Mouse (Mus musculus) olfactory bulb, adult 2 months (tissue): ENCODE results near the gene Serpina1b. TPM values are rescaled to one million over a fixed set of nuclear protein-coding genes. Genes with fewer than 3 reads are reported as not detected.
"Not testable (repeated sequence)": the region's sequence is repeated elsewhere in the genome, so short reads cannot be mapped to it uniquely, and the experiment has no call there.

Experiments used
- H3K27ac ChIP-seq: fragments of 200-500 bp; 2 replicates; pipeline ENCODE4 v1.5.1; 2012; ENCODE audit warnings: low read depth, low read length; ENCODE audit not compliant: insufficient read depth
- H3K4me1 ChIP-seq: fragments of 200-500 bp; 2 replicates; pipeline ENCODE4 v1.6.1; 2012; ENCODE audit warnings: low read length; ENCODE audit not compliant: control insufficient read depth, insufficient read depth
- H3K4me3 ChIP-seq: fragments of 200-500 bp; 2 replicates; pipeline ENCODE4 v1.5.1; 2012; ENCODE audit warnings: mild to moderate bottlenecking, low read depth, low read length, moderate library complexity; ENCODE audit not compliant: insufficient read depth
- CTCF ChIP-seq: fragments of 200-500 bp; IDR thresholded peaks from 2 replicates; pipeline ENCODE4 v1.5.1; 2012; ENCODE audit warnings: low read depth, mild to moderate bottlenecking, low read length, moderate library complexity; ENCODE audit not compliant: insufficient read depth
- POLR2A ChIP-seq: fragments of 200-500 bp; IDR thresholded peaks from 2 replicates; pipeline ENCODE4 v1.6.1; 2012; ENCODE audit warnings: mild to moderate bottlenecking, low read depth, low read length, moderate library complexity; ENCODE audit not compliant: insufficient read depth
- WGBS: fragments of 180-500 bp; shearing (Covaris S2); methylation state at CpG from one replicate; pipeline ENCODE4 v1.1.7; 2018; 5-methylcytosine and 5-hydroxymethylcytosine counted together
- polyA plus RNA-seq: library from polyadenylated mRNA; stranded (reverse); fragments of >200 nt; gene quantifications from 2 replicates; pipeline ENCODE4 v1.2.4, GENCODE M21; 2012; ENCODE audit warnings: low replicate concordance; ENCODE audit not compliant: missing spikeins, insufficient read depth, insufficient read length

Serpina1b gene
- not detected in 2 replicates for polyA plus RNA-seq

DNA sequence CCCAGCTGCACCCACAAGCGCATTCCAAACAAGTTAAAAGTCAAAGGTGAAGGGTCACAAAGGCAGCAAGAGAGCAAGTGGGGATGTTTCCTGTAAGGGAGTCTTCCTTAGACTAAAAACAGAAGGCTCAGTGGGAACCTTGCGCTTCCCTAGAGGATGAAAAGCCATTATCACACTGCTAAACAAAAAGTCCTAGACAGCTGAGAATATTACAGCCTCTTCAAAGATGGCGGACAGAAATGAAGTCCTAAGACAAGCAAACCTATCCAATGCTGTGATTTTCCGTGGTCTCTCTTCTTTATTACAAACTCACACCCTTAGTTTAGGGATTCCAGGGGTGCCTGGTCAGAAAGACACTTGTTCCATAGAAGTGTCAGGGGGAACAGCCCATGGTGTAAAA is at the start of gene Serpina1b:
TSS of gene Serpina1b (minus strand) at position 101 of the 400 bp plus-strand sequence.
- not testable (repeated sequence) for H3K27ac ChIP-seq, H3K4me1 ChIP-seq, H3K4me3 ChIP-seq
- WGBS = 81% methylated on average over 4 of the region's 4 CpGs

- H3K4me3 ChIP-seq, H3K4me1 ChIP-seq, H3K27ac ChIP-seq: not testable (repeated sequence)
- WGBS = 84% methylated on average over 1 of the region's 1 CpGs
Observed at GRCm38 (mm10) chr12:103866873-103867272, 36.7 kb upstream of the Serpina1b start.

DNA sequence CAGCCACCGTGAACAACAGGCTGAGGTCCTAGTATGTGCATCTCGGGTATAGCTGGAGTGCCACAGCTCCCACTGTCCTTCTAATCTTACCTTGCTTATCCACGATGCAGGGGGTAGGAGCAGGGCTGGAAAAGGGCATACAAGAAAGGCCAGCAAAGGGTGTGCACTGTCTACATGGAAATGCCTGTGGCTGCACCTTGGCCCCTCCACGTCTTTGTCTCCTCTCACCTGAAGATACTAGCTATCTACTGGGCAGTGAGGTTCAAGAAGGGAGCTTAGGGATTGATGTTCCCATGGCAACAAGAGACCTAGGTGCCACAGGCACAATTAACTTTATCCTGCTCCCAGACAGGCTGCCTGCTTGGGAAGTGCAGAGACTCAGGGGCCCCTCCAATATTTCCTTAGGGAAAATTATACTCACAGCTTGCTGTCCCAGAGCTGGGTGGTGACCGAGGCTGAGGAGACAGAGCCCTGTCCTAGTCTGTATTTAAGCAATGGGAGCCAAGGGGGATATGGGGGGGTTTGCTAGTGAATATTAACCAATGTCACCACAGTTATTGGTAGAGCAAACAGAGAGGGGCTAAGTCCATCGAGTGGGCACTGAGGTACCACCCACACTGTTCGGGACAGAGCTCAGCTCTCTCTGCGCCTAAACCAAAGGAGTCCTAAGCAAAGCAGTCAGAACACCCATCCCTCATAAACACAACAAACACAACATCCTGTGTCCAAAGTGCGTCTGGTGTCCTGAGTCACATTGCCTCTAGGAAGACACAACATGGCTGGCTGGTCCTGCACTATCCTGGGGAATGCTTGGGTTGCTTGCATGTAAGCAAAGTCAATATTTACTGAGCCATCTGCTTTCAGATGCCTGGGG is 33.2 kb upstream of the Serpina1b start, which contains the start of gene Serpina1a:
TSS of gene Serpina1a (minus strand) at position 462 of the 874 bp plus-strand sequence.
- 89% methylated on average over 9 of the region's 9 CpGs for WGBS
- not testable (repeated sequence) for H3K4me3 ChIP-seq, H3K4me1 ChIP-seq, H3K27ac ChIP-seq

DNA sequence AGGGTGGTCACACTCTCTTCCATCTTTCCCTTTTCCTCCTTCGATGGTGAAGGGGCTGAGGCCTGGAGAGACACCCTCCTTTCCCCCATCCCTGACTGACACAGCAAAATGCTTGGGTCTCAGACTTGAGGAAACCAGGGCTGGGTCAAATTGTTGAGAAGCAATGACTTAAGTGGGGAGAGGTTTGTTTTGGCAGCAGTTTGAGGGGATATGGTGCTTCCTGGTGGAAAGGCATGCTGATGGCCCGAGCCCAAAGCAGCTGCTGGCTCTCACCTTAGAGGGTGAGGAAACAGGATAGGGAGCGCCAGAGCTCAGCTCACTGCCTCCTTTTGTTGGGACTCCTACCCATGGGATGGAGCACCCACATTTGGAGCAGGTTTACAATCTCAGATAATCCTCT is 30.8 kb upstream of the Serpina1b start:
- Histone ChIP-seq H3K27ac (no peak overlapping the region), H3K4me3 (no peak overlapping the region), H3K4me1 (no peaks in the 10 kb centered on the region)
- 57% methylated on average over 3 of the region's 3 CpGs for WGBS
- no peak for TF ChIP-seq CTCF
- no peak for TF ChIP-seq POLR2A

- WGBS = 83% methylated on average over 3 of the region's 4 CpGs
Observed at GRCm38 (mm10) chr12:103860571-103860970, 30.4 kb upstream of the Serpina1b start.

DNA sequence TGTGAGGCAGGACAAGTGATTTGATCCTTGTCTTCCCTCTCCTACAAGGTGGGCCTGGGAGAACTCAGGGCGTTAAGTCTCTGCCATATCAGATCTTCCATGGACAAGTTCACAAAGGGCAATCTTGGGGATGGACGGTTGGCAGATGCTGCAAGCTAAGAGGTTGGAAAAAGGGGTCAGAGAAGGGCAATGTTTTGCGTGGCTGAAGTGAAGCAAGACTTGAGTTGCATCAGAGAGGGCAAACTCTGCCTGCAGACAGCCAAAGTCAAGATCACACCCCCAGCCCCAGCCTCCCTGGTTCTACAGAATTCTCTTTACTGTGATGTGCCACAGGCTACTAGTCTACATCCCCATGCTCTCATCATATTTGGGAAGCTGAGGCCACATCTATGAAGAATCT is 29.4 kb upstream of the Serpina1b start:
- WGBS = 70% methylated on average over 3 of the region's 3 CpGs
- H3K27ac ChIP-seq = not testable (repeated sequence)

More at GRCm38 (mm10) chr12:103860571-103860970, 30.4 kb upstream of the Serpina1b start:
- H3K27ac ChIP-seq, H3K4me3 ChIP-seq, H3K4me1 ChIP-seq: not testable (repeated sequence)

DNA sequence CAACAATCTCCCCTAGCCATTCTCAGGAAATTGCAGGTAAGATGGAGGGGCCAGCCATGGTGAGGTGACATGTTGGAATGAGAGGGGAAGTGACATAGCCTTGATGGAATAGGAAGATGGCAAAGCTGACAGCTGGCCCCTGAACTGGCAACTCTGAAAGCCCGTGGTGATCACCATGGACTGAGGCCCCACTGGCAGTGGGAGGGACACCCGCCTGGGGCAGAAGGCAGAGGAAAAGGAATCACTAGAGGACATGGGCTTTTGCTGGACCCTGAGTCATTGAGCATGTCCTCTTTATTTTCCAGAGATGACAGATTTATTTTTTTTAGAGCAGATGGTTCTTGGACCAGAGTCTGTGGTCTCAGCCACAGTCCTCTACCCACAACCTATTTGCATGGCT is 22.9 kb upstream of the Serpina1b start:
- not testable (repeated sequence) for H3K4me1 ChIP-seq, H3K27ac ChIP-seq, H3K4me3 ChIP-seq
- WGBS = 89% methylated on average over 2 of the region's 2 CpGs

More for the DNA sequence above, 29.4 kb upstream of the Serpina1b start:
- H3K4me1 ChIP-seq, H3K4me3 ChIP-seq: not testable (repeated sequence)

- 87% methylated on average over 6 of the region's 6 CpGs for WGBS
- not testable (repeated sequence) for H3K4me1 ChIP-seq, H3K27ac ChIP-seq, H3K4me3 ChIP-seq
Observed at GRCm38 (mm10) chr12:103827661-103828372, 2.4 kb downstream of the Serpina1b start.

DNA sequence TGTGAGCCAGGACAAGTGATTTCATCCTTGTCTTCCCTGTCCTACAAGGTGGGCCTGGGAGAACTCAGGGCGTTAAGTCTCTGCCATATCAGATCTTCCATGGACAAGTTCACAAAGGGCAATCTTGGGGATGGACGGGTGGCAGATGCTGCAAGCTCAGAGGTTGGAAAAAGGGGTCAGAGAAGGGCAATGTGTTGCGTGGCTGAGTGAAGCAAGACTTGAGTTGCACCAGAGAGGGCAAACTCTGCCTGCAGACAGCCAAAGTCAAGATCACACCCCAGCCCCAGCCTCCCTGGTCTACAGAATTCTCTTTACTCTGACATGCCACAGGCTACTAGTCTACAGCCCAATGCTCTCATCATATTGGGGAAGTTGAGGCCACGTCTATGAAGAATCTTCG is 6.3 kb downstream of the Serpina1b start:
- H3K27ac ChIP-seq, H3K4me1 ChIP-seq, H3K4me3 ChIP-seq: not testable (repeated sequence)
- WGBS = 82% methylated on average over 5 of the region's 5 CpGs

GRCm38 (mm10) chr12:103773246-103773851 is 56.8 kb downstream of the Serpina1b start, which contains the start of gene Serpina1d:
Gene Serpina1d (minus strand): TSS chr12:103773592.
- 86% methylated on average over 6 of the region's 6 CpGs for WGBS
- not testable (repeated sequence) for H3K4me1 ChIP-seq, H3K27ac ChIP-seq, H3K4me3 ChIP-seq

DNA sequence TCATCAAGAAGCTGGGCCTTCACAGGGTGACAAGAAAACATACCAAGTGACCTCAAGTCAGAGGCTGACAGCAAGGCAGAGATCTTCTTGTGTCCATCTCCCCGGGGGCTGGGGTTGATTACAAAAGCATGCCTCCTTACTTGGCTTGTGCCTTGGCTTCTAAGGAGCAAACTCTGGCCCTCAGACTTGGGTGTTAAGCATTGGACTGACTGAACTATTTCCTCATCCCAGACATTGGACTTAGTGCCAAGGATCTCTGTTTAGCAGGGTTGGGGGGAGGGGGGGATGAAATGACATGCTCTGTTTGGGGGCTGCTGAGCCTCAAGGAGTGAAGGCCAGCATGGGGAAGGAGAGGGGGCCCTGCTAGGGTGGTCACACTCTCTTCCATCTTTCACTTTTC is 59.6 kb downstream of the Serpina1b start:
- WGBS = 65% methylated on average over 1 of the region's 1 CpGs
- H3K4me1 ChIP-seq, H3K27ac ChIP-seq, H3K4me3 ChIP-seq: not testable (repeated sequence)

DNA sequence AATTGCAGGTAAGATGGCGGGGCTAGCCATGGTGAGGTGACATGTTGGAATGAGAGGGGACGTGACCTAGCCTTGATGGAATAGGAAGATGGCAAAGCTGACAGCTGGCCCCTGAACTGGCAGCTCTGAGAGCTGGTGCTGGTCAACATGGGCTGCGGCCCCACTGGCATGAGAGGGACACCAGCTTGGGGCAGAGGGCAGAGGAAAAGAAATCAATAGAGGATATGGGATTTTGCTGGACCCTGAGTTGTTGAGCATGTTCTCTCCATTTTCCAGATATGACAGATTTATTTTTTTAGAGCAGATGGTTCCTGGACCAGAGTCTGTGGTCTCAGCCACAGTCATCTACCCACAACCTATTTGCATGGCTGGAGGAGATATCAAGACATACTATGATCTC is 67.1 kb downstream of the Serpina1b start:
- not testable (repeated sequence) for H3K4me1 ChIP-seq, H3K4me3 ChIP-seq, H3K27ac ChIP-seq
- WGBS = 77% methylated on average over 3 of the region's 3 CpGs

DNA sequence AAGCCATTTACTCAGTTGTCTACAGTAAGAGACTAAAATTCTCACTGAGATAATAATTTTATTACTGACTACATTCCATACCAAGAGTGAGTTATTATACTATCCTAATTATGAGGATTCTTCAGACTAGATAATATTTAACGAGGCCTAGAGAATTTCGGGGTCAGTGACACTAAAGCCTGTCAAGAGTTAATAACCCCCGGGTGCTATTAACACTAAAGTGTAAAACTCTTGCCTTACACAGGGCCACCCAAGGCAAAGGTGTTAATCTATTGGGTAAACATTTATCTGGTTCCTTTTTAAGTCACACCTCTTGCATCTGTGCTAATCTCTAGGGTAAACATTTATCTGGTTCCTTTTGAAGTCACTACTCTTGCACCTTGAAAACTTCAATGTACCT is 69.9 kb downstream of the Serpina1b start:
- H3K27ac ChIP-seq, H3K4me3 ChIP-seq, H3K4me1 ChIP-seq: not testable (repeated sequence)
- 91% methylated on average over 3 of the region's 3 CpGs for WGBS

DNA sequence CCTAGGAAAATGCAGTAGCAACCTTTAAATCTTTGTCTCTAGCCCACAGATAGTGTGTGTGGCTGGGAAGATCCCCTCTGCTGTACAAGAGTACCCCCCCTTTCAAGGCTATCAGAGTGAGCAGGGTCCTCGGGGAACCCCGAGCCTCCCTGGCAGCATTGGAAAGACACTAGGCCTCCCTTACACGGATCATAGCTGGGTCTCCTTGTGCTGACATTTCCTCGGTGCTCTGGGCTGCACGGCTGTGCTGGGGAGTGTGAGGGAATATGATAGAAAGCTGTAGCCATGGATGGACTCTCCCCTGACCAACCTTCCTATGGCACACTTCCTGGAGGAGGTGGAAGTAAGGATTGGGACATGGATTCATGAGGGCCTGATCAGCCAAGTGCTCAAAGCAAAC is 84.2 kb downstream of the Serpina1b start:
- WGBS = 80% methylated on average over 5 of the region's 5 CpGs
- H3K4me1 ChIP-seq, H3K4me3 ChIP-seq, H3K27ac ChIP-seq: not testable (repeated sequence)
